Comparison of ENCODE assay signal across 15 mouse cellular contexts in genomic region chr19:61064386-61064785, GRCm38 (mm10).
A peak's percentile ranks its signal among the peaks of the same experiment; 100 is the strongest.
DNase-seq lines count a peak whose midpoint lies in the region; TF ChIP-seq lines count a peak whose summit lies in the region.
"Had no signal": no experiment of that assay in that cellular context is flagged by ENCODE, and none has a peak within 500 bp of the region (broad histone marks: within the 10 kb centered on the region; RNA-seq: fewer than 3 reads in every experiment).

No protein-coding gene starts in this region.

- H3K4me1 ChIP-seq in lung, adult 2 months (ENCODE audit: control insufficient read depth, insufficient read depth, low read length) = no peaks in the 10 kb centered on the region
- H3K4me1 ChIP-seq: forebrain, embryonic 12.5 days; liver, embryonic 15.5 days; midbrain, embryonic 12.5 days; neural tube, embryonic 13.5 days had no signal

- 89% methylated on average over 3 of the region's 3 CpGs for WGBS in lung, adult 2 months

- TF ChIP-seq CTCF in lung, adult 2 months (IDR thresholded peaks at IDR 0.05; ENCODE audit: insufficient read depth, low read length) = no peak

- no peak overlapping the region for H3K4me3 ChIP-seq in lung, adult 2 months (replicated peaks; ENCODE audit: extremely low read depth, low read depth, low read length)
- H3K4me3 ChIP-seq: forebrain, embryonic 12.5 days; liver, embryonic 15.5 days; midbrain, embryonic 12.5 days; neural tube, embryonic 13.5 days had no signal

- intact Hi-C loops in gastrocnemius, postnatal 14 days (cut with DNase I; ENCODE audit: low total_unique reads) = no loop called here
- intact Hi-C loops in gastrocnemius, postnatal 36 days (cut with DNase I) = no loop called here

- no peak for TF ChIP-seq POLR2A in lung, adult 2 months (IDR thresholded peaks at IDR 0.05; ENCODE audit: borderline replicate concordance, extremely low read depth, low read depth, low read length)

- DNase-seq in adrenal gland, postnatal 36 days = peak; percentile 15 to 32
- DNase-seq in adrenal gland, postnatal 10 days = no peak
- peak; percentile 16 for DNase-seq in gastrocnemius, postnatal 14 days
- no peak for DNase-seq in gastrocnemius, postnatal 36 days
- peak; percentile 42 for DNase-seq in lung, postnatal 10 days
- no peak for DNase-seq in lung, adult 2 months
- no peak for DNase-seq in thymus, postnatal 14 days
- no peak for DNase-seq in frontal cortex, postnatal 14 days (ENCODE audit: low spot score in 2 of 2)
- DNase-seq: cerebellum, adult 9-11 months; layer of hippocampus, adult 9-11 months; right cerebral cortex, postnatal 25 days had no signal

Comparison
In these comparisons a context has a peak if more than half of its experiments do, and no peak if none do; other contexts are left out.
1. DNase-seq: peak in adrenal gland, postnatal 36 days (2 of 2), gastrocnemius, postnatal 14 days (single experiment) and lung, postnatal 10 days (single experiment); none in adrenal gland, postnatal 10 days (single experiment), gastrocnemius, postnatal 36 days (0 of 2), lung, adult 2 months (single experiment), thymus, postnatal 14 days (single experiment) and frontal cortex, postnatal 14 days (0 of 2).